Mouse (Mus musculus): Measurements from ENCODE around the gene Sv2a. TPM values are rescaled to one million over a fixed set of nuclear protein-coding genes. Genes with fewer than 3 reads are reported as not detected.

Sv2a gene
- 29.3 and 37.9 TPM in 2 replicates for polyA plus RNA-seq (2015; fragmentation: Nextera tagmentation; extraction: Ambion mirVana)

DNA sequence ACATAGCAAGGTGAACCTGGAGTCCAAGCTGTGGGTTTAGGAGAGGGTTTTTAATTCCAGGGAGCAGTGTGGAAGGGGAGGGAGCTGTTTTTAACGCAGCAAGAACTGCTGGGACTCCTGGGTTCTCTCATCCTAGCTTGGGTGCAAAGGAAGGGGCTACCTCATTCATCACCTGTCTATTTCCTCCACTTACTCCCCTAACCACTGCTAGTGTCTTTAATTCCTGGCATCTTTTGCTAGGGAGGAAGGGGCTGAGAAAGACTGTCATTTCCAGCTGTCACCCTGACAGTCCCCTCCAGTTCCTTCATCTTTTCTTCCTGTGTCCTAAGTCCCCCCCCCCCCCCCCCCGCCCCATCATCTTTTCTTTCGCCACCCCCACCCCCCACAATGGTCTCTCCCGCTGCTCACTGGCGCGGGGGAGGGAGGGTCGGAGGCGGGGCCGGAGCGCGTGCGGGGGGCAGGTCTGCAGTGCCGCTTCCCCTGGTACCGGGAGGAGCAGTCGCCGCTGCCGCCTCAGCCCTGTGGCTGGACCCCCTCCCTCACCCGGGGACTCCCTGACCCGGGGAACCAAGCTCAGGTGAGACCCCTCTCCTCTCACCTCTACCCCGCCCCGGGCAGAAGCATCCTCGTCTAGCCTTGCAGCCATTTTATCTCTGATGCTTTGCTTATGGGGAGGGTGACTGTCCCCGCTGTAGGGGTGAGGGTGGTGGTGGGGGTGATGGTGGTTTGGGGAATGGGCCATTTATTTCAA, at the start of gene Sv2a:
Sv2a (plus strand) TSS at position 425 of the 751 bp plus-strand sequence.
- H3K9ac ChIP-seq, result peak within 1 kb of the TSS; percentile 84
- peak within 1 kb of the TSS; percentile 78 for H3K4me2 ChIP-seq
- no peaks in the 10 kb centered on the region for H3K9me3 ChIP-seq (replicated peaks)
- 0% methylated on average over 11 of the region's 23 CpGs for WGBS
- peak; percentile 74 for ATAC-seq
- H3K27me3 ChIP-seq, result no peaks in the 10 kb centered on the region
- H3K27ac ChIP-seq, result peak within 1 kb of the TSS; percentile 61
- H3K36me3 ChIP-seq (ENCODE audit: poor library complexity, severe bottlenecking), result peaks cover 35% of the 10 kb centered on the region
- peaks cover 23% of the 10 kb centered on the region for H3K4me1 ChIP-seq
- H3K4me3 ChIP-seq, result peak within 1 kb of the TSS; percentile 59

DNA sequence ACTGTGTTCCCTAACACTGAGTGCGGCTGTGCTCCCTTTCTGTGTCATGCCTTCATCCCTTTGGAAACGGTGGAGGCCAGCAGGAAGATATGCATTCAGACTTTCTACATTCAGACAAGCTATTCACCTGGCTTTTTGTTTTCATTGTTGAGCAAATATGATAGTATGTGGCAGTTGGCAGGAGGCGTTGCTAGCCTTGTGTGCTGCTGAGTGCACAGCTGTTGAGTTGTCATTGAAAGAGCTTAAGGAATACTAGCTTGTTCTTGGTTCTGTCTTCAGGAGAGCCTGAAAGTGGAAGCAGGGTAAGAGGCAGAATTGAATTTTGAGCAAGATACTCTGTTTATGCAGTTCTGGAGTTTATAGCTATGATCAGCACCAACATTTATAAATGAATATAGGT, 48.5 kb upstream of the Sv2a start:
- no peak for ATAC-seq
- Histone ChIP-seq H3K9me3 (replicated peaks) (no peaks in the 10 kb centered on the region), H3K4me1 (peaks cover 10% of the 10 kb centered on the region), H3K4me3 (no peak overlapping the region), H3K27me3 (no peaks in the 10 kb centered on the region), H3K4me2 (no peak overlapping the region), H3K9ac (no peak overlapping the region), H3K36me3 (ENCODE audit: poor library complexity, severe bottlenecking) (no peaks in the 10 kb centered on the region), H3K27ac (no peak overlapping the region)
- WGBS, result 69% methylated on average over 3 of the region's 3 CpGs

DNA sequence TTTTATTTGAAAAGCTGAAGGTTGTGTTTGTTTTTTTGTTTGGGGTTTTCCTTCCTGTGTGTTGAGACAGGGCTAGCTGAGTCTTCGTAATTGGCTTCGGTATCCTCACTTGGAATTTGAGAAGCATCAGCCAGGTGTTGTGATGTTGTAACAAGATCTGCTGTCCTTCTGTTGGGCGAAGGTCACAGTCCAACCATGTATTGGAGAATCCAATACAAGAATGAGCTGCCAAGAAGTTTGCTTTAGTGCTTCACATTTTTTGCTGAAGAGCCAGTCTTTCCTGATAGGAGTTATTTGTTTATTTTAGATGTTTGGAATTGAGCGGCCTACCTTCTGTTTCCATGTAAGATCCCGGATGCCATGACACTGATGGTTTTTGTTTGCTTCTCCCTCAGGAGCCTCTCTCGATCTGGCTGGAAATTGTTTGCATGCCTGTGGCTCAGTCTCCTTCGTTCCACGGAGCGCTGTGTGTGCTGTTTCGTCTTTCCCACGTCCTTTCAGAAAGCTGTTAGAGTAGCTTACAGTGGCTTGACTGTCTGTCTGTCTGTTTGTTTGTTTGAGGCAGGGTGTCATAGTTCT, 47.5 kb upstream of the Sv2a start:
- H3K4me2 ChIP-seq, result no peak overlapping the region
- WGBS, result 74% methylated on average over 11 of the region's 11 CpGs
- H3K4me1 ChIP-seq, result peaks cover 10% of the 10 kb centered on the region
- no peak for ATAC-seq
- H3K27me3 ChIP-seq, result no peaks in the 10 kb centered on the region
- no peaks in the 10 kb centered on the region for H3K9me3 ChIP-seq (replicated peaks)
- H3K36me3 ChIP-seq (ENCODE audit: poor library complexity, severe bottlenecking), result no peaks in the 10 kb centered on the region
- no peak overlapping the region for H3K9ac ChIP-seq
- H3K27ac ChIP-seq, result no peak overlapping the region
- no peak overlapping the region for H3K4me3 ChIP-seq

DNA sequence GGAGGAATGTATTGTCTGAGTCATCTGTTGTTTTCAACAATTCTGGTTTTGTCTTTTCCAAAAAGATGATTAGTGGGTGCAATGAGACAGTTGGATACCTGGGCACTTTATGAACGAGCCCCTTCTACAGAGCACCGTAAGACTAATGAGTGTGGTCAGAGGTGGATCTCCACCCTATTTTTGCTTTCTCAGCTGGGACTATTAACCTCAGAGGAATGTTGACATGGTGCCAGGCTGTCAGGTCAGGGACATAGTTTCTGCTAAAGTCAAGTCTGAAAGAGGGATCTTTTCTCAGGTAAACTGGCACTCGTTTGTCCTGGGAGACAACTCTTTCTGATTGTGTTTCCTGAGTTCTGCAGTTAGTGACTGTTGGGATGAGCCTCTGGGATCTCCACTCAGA, 45.9 kb upstream of the Sv2a start:
- H3K4me2 ChIP-seq, result no peak overlapping the region
- ATAC-seq, result no peak
- no peaks in the 10 kb centered on the region for H3K9me3 ChIP-seq (replicated peaks)
- no peak overlapping the region for H3K9ac ChIP-seq
- H3K4me1 ChIP-seq, result peaks cover 10% of the 10 kb centered on the region
- no peaks in the 10 kb centered on the region for H3K36me3 ChIP-seq (ENCODE audit: poor library complexity, severe bottlenecking)
- H3K27ac ChIP-seq, result no peak overlapping the region
- no peak overlapping the region for H3K4me3 ChIP-seq
- 86% methylated on average over 3 of the region's 3 CpGs for WGBS
- no peaks in the 10 kb centered on the region for H3K27me3 ChIP-seq

DNA sequence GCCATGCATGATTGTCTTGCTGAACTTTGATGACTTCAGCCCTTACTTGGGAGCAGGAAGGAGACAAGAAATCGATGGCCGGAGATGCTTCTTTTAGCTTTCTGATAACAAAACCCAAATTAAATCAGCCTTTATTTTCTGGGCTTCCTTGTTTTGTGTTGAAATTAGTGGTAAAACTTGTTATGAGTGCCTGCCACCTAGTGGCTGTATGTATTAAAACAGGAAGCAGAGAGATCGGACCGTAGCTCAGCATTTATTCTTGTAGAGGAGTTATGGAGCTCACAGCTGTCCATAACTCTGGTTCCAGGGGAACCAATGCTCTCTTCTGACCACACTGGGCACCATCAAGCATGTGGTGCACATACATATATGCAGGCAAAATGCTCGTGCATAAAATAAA, 33.0 kb upstream of the Sv2a start:
- Histone ChIP-seq H3K27ac (no peak overlapping the region), H3K4me1 (no peaks in the 10 kb centered on the region), H3K9me3 (replicated peaks) (no peaks in the 10 kb centered on the region), H3K4me2 (no peak overlapping the region), H3K4me3 (no peak overlapping the region), H3K36me3 (ENCODE audit: poor library complexity, severe bottlenecking) (peaks cover 42% of the 10 kb centered on the region), H3K27me3 (no peaks in the 10 kb centered on the region), H3K9ac (no peak overlapping the region)
- 0 out of 2 replicates have a peak, but pooled peaks have one; percentile 50 for ATAC-seq
- 19% methylated on average over 5 of the region's 5 CpGs for WGBS

DNA sequence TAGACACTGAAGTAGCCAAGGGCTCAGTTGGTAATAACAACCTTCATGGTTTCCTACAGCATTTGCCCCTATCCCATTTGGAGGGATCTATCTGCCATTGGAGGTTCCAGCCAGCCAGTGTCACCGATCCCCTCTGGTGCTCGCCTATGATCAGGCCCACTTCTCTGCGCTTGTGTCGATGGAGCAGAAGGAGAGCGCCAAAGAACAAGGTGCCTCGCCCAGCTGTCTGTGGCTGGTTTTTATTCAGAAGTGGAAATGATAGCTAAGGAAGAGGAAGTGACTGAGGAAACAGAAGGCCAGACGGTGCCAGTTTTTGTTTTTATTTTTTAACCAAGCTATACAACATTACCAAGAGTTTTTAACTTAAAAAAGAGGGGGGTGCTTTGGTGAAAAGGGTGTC, 29.1 kb upstream of the Sv2a start:
- Histone ChIP-seq H3K27ac (no peak overlapping the region), H3K4me1 (no peaks in the 10 kb centered on the region), H3K27me3 (no peaks in the 10 kb centered on the region), H3K9me3 (replicated peaks) (no peaks in the 10 kb centered on the region), H3K36me3 (ENCODE audit: poor library complexity, severe bottlenecking) (peaks cover 53% of the 10 kb centered on the region), H3K4me2 (no peak overlapping the region), H3K4me3 (no peak overlapping the region), H3K9ac (no peak overlapping the region)
- ATAC-seq, result no peak
- 91% methylated on average over 7 of the region's 7 CpGs for WGBS

DNA sequence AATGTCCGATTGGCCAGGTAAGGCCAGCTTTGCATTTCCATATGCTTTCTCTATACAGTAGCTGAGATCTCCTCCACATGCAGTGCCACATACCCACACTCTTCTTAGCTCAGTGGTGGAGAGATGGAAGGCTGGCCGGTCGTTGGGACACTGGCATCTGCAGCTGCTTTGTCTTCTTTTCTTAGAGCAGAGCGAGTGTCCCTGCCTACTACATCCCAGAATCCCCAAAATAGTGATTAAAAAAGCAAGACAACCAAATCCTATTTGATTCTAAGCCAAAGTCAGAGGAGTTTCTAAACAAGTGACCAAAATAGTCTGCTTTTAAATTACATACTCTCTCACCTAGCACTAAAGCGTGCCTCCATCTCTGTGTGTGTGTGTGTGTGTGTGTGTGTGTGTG, 28.3 kb upstream of the Sv2a start:
- no peak overlapping the region for H3K4me3 ChIP-seq
- no peak overlapping the region for H3K4me2 ChIP-seq
- H3K9me3 ChIP-seq (replicated peaks), result no peaks in the 10 kb centered on the region
- no peaks in the 10 kb centered on the region for H3K27me3 ChIP-seq
- no peak overlapping the region for H3K27ac ChIP-seq
- H3K4me1 ChIP-seq, result no peaks in the 10 kb centered on the region
- peaks cover 53% of the 10 kb centered on the region for H3K36me3 ChIP-seq (ENCODE audit: poor library complexity, severe bottlenecking)
- ATAC-seq, result no peak
- H3K9ac ChIP-seq, result no peak overlapping the region
- 95% methylated on average over 5 of the region's 5 CpGs for WGBS

DNA sequence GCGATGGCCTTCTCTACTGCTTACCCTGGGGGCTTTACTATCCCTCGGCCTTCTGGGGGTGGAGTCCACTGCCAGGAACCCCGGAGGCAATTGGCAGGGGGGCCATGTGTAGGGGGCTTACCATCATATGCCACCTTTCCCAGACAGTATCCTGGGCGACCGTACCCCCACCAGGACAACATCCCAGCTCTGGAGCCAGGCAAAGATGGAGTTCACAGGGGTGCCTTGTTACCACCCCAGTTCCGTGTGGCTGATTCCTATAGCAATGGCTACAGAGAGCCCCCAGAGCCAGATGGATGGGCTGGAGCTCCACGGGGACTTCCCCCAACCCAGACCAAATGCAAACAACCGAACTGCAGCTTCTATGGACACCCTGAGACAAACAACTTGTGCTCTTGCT, 25.4 kb upstream of the Sv2a start:
- Histone ChIP-seq H3K4me3 (no peak overlapping the region), H3K9me3 (replicated peaks) (no peaks in the 10 kb centered on the region), H3K4me2 (no peak overlapping the region), H3K9ac (no peak overlapping the region), H3K4me1 (peaks cover 6% of the 10 kb centered on the region), H3K36me3 (ENCODE audit: poor library complexity, severe bottlenecking) (peaks cover 53% of the 10 kb centered on the region), H3K27ac (no peak overlapping the region), H3K27me3 (no peaks in the 10 kb centered on the region)
- ATAC-seq, result no peak
- 91% methylated on average over 8 of the region's 8 CpGs for WGBS

DNA sequence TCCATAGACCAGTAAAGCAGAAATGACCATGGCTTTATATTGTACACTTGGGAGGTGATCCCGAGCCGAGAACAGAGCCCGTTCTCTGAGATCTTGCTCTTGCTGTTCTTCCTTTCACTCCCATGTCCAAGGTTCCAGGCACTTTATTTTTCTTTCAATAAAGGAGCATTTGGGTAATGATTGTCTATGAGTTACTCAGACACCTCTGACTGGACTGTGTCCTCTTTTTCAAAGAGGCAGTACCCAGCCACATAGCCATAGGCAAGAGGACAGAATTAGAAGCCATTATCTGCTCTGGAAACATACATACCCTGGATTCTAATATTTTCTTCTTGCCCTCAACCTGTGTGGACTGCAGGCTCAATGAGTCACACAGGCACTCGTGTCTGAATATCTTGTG, 21.1 kb upstream of the Sv2a start:
- H3K9ac ChIP-seq, result no peak overlapping the region
- no peaks in the 10 kb centered on the region for H3K27me3 ChIP-seq
- ATAC-seq, result no peak
- no peak overlapping the region for H3K4me3 ChIP-seq
- whole genome bisulfite sequencing, result 85% methylated on average over 4 of the region's 4 CpGs
- no peak overlapping the region for H3K27ac ChIP-seq
- H3K36me3 ChIP-seq (ENCODE audit: poor library complexity, severe bottlenecking), result peaks cover 11% of the 10 kb centered on the region
- H3K9me3 ChIP-seq (replicated peaks), result no peaks in the 10 kb centered on the region
- H3K4me2 ChIP-seq, result 0 out of 2 replicates have a peak overlapping the region, but pooled peaks have one; percentile 89
- peaks cover 26% of the 10 kb centered on the region for H3K4me1 ChIP-seq

DNA sequence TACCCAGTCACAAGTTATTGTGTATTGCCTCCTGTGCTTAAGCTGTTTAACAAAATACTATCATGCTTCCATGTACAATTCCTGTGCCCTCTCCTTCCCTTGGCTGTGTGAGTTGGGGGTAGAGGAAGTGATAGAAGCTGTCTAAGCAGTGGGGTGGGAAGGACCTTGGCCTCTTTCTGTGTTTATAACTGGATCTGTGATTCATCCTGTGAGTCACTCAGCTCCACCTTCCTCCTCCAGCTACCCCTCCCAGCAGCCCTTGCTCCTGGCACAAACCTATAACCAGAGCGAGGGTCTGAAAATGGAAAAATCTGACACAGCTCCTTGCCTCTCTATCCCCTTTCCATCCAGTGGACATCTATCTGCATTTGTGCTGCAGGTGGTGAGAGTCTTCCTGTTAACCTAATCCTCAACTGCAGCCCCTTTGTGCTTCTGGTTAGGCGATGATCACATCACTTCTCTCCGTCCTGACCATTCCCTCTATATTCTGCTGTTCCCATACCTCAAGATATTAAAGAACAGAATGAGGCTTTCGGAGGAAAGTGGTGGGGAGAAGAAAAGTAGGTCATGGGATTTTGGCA, 20.6 kb upstream of the Sv2a start:
- Histone ChIP-seq H3K9me3 (replicated peaks) (no peaks in the 10 kb centered on the region), H3K4me3 (no peak overlapping the region), H3K4me2 (peak overlapping the region; percentile 89), H3K27me3 (no peaks in the 10 kb centered on the region), H3K4me1 (peaks cover 26% of the 10 kb centered on the region), H3K36me3 (ENCODE audit: poor library complexity, severe bottlenecking) (peaks cover 7% of the 10 kb centered on the region), H3K27ac (no peak overlapping the region), H3K9ac (0 out of 2 replicates have a peak overlapping the region, but pooled peaks have one; percentile 65)
- no peak for ATAC-seq
- 58% methylated on average over 4 of the region's 4 CpGs for WGBS

DNA sequence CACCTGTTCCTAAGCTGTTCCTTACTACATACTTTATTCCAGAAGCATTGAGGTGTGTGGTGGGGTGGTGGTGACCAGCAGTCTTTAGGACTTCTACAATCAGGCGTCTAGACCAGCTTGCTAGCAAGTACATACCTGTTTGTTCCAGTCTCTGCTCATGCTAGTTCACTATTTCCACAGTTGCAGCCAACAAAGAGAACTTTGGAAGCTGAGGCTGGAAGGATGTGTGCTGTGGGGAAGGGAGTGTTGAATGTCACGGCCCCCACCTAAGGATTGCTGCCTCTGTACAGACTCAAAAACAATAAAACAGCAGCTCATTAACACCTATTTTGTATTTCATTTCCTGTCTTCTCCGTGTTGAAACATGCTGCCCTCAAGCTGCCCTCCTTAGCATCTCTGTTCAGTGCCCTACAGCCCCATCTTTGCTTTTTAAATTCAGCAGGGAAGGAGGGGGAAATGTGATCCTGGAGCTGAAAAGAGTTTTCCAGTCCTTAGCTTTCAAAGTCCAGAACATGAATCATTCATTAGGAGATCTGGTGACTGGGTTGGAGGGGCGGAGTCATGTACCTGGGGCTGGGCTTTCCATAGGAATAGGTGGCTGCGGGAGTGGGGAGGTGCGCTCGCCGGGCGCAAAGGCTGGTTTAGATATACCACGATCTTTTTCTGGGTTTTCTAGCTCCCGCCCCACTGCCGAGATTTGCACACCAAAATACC, 20.0 kb upstream of the Sv2a start:
- H3K4me1 ChIP-seq, result peaks cover 26% of the 10 kb centered on the region
- H3K27ac ChIP-seq, result no peak overlapping the region
- H3K27me3 ChIP-seq, result no peaks in the 10 kb centered on the region
- ATAC-seq, result peak; percentile 69; the same call in 1 of the 2 replicates
- peak overlapping the region; percentile 45 for H3K4me3 ChIP-seq
- 0% methylated on average over 12 of the region's 12 CpGs for WGBS
- peak overlapping the region; percentile 65 for H3K9ac ChIP-seq
- H3K9me3 ChIP-seq (replicated peaks), result no peaks in the 10 kb centered on the region
- H3K36me3 ChIP-seq (ENCODE audit: poor library complexity, severe bottlenecking), result 0 out of 2 replicates have a peak, but pooled peaks cover under 1% of the 10 kb centered on the region
- peak overlapping the region; percentile 89 for H3K4me2 ChIP-seq
